Mouse (Mus musculus) left cerebral cortex, adult 8-10 months (tissue): Measurements from ENCODE around the gene Morf4l1. TPM values are rescaled to one million over a fixed set of nuclear protein-coding genes. Genes with fewer than 3 reads are reported as not detected.
A peak's percentile ranks its signal among the peaks of the same experiment; 100 is the strongest.
"Not testable (repeated sequence)": the region's sequence is repeated elsewhere in the genome, so short reads cannot be mapped to it uniquely, and the experiment has no call there.

Experiments used
- DNase-seq, 2 experiments: peaks; one replicate each; pipeline ENCODE4 v3.0.0; 2022; ENCODE audit warnings: low spot score in 2 of 2
- total RNA-seq, 4 experiments: library from RNA; stranded (reverse); gene quantifications; 2 replicates each; pipeline ENCODE4 v1.2.4; 2022

The Morf4l1 gene
- total RNA-seq, 4 experiments from 2014 or later: 436 to 462 (median 449) TPM

DNA sequence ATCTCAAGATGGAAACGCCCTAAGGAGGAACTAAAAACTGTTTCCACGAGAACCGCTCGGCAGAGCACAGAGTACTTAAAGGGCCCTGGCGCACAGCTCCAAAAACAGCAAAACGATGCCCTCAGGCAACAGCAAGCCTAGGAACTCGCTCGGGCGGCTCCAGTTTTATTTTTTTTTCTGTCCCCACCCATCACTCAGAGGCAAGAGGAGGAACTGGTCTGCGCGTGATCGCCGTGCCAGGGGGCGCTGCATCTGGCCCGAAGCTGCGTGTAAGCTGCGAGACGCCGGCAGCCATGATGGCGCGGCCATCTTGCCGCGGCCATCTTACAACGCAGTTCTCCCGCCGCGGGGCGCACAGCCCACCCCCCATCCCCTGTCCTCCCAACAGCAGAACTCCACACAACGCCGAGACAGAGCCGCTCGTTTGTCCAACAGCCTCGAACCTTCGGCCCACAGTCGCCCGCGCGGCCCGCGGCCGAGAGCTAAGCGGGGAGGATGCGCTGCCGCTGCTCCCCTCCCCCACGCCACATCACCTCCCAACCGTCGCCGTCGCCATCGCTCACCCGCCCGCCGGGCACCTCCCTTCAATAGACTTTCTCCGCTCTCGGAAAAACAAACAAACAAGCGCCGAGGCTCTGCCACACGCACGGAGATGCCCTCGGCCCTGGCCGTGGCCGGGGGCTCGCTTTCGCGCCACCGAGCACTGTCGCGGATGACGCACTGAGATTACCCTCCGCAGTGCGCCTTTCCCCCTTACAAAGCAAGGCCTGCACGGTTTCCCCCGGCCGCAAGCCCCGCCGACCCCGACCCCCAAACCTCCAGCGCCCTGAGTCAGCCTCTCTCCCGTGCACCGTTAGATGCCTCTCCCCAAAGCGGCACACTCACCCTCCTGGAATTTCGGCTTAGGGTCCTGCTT lies 665 bp downstream of the Morf4l1 start:
- peak; percentile 86 to 89 for DNase-seq

DNA sequence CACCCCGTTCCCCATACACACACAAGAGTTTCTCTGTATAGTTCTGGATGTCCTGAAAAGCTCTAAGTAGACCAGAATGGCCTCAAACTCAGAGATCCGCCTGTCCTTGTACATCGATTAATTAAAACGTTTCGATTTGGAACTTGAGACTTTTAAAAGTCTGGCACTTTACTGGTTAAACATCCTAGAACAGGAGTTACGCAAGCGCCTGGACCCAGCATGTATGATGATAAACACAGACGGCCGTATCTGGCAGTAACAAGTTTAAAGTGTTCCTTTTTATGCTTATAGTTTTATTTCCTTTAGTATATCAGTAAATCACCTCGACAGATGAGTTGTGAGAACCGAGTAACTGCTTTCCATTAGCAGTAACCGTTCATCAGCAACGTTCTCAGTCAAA lies 1.4 kb downstream of the Morf4l1 start:
- no peak for DNase-seq

DNA sequence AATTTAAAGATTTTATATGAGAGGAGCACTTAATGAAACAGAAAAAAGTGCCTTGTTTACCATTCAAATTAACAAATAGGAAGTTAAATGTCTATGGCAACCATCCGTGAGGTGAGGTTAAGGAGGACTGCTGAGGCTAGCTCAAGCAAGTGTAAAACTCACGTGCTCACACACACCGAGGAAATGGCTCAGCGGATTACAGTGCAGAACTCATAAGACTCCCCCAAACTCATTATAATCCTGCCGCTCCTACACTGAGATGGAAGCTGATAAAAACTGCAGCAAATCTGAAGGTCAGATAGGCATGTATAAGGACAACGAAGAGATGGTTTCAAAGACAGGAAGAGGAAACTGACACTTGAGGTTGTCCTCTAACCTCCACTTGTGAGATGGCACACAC lies 5.2 kb downstream of the Morf4l1 start:
- no peak for DNase-seq

DNA sequence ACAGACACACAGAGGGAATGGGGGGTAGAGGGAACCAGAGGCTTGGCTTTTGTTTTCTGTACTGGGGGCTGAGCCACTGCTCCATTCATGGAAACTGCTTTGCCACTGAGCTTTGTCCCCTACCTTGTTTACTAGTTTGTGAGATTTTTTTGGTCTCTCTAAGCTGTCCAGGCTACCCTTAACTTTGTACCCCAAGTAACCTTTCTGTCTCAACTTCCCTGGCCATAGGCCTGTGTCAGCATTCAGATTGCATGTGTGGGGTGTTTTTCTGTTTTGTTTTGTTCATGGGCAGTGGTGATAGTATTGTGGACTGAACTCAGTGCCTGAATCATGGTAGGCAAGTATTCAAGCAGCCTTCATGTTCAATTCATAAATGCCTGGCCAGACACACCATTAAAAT lies 6.3 kb downstream of the Morf4l1 start:
- no peak for DNase-seq

DNA sequence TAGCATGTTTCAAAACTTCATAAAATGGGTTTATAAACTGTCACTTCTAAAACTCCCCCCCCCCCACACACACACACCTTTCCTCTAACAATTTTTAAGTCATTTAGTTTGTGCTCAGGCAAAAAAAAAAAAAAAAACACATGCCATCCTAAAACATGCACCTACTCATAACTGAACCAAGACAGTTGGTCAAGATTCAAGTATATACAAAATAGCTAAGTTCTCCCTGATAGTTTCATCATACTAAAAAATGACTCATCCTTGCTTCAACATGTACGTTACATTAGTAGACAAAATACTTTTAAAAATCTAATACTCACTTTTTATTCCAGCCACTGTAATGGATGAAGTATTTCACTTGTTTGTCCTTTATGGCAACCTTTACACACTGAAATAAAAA lies 7.7 kb downstream of the Morf4l1 start:
- DNase-seq: no peak

DNA sequence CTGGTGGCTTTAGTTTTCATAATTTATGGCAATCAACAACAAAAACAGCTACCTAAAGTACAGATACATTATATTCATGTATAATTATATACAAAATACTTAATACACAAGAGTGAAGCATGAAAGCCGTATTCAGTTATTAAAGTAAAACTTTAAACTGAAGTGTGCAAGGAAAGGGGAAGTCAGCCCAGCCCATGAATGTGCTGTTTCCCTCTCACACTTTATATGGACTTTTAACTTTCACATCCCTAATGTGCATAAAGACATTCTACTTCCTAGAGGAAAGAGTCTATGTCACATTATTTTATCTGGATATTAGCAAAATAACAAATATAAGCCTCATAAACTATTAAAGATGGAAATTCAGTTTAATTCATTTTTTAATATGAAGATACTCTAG lies 9.1 kb downstream of the Morf4l1 start:
- DNase-seq: no peak

DNA sequence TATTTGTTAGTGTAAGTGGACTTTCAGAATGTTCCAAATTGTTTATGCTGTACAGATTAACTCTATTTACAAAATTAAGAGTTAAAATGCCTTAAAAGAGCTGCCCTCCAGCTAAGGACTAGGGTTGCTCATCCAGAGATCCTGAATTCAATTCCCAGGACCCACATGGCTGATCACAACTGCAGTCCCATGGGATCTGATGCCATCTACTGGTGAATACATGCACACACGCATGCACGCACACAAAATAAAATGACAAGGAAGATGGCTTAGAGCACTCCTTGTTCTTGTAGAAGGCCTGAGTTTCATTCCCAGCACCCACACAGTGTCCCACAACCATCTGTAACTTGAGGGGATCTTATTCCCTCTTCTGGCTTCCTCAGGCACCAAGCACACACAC lies 13.8 kb downstream of the Morf4l1 start:
- no peak for DNase-seq

DNA sequence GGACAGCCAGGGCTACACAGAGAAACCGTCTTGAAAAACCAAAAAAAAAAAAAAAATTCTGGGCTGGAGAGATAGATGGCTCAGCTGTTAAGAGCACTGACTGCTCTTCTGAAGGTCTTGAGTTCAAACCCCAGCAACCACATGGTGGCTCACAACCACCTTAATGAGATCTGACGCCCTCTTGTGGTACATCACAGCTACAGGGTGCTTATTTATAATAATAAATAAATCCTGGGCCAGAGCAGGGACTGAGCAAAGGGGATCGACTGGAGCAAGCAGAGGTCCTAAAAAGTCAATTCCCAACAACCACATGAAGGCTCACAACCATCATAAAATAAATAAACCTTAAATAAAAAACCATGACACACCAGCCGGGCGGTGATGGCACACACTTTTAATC lies 15.6 kb downstream of the Morf4l1 start:
- no peak for DNase-seq

DNA sequence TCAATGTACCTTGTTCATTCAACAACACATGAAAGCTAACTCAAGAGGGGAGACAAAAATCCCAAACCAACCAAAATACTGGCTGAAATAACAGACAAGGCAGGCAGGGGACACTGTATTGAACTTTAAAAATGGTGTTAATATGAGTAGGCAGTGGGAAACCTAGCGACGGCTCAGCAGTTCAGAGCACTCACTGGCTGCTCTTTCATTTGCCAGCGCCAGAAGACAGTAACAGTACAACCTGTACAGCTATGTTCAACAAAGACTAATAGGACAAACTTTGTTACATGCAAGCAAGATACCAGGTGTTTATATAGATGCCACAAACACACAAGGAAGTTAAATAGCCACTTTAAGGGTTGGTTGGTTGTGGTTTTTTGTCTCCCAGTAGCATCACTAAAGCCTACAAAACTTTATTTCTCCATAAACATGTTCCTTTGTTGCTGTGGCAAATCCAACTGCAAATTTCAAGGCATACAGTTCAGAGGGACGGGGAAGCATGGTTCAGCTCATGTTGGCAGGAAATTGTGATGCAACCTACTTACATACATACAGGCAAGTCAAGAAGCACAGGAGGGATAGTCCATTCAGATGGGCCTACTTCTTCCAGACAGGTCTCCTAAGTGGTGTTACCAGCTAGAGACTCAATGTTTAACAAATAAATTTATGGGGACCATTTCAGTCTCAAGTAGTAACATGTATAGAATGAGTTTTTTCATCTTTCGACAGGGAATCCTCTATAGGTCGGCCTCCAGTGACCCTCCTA lies 25.1 kb downstream of the Morf4l1 start:
- DNase-seq: no peak

DNA sequence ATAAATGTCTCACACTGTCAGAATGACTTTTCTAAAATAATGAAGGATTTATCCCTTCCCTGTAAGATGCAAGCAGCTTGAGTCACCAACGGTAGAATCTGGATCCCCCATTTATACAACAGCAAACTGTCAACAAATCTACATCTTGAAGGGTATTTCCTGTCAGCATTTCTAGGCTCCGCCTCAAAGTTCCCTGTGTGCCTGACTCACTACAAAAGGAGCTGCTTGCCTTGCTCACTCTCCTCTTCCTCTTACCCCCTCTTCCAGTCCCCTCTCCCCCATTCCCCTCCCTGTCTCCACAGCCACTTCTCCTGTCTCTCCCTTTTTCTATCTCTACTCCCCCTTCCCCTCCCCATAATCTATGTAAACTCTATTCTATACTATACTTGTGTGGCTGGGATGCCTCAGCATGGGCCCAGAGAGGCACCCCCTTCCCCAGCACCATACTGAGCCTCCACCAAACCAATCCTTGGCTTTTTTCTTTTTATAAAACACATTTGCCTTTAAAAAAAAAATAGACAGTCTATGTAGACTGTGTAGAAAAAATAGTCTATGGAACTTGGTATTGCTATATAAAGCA lies 26.6 kb downstream of the Morf4l1 start:
- DNase-seq: no peak

DNA sequence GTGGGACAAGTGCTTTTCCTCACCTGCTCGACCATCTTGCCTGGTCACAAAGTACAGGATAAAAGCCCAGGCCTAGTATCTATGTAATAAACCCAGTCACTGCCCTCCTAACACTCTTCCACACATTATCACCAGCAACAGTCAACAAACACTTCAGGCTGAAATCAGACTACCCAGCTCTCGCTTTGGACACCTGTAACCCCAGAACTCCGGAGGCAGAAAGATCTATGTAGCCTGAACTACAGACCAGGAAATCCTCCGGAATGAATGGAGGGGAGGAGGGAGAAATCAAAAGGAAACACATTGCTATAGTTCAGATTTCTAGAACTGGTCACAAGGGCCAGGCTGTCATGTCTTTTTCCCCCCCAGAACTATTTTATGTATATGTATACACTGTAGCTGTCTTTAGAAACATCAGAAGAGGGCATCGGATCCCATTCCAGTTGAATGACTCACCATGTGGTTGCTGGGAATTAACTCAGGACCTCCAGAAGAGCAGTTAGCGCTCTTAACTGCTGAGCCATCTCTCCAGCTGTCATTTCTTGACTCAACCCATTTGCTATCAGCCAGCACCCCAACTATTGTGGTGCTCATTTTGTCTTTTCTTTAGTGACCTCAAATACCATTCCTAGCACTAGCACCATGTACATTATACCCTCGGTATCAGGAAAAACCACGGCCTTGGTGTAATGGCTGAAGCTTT lies 29.7 kb downstream of the Morf4l1 start:
- no peak for DNase-seq

DNA sequence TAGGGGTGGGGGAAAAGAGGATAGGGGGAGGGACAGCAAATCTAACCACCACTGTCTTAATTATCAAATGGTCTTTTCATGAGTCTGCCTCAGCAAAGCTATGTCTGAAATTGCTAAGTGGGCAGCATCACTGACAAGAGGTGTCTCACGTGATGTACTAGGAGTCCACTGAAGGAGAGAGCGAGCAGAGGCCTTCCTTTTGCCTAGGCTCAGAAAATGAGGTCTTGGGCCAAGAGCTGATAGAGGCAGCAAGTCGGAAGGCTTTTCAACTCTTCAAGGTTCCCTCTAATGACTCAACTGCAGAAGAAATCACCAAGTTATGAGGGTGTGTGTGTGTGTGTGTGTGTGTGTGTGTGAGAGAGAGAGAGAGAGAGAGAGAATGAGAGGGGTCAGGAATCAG lies 30.4 kb downstream of the Morf4l1 start:
- DNase-seq: no peak

DNA sequence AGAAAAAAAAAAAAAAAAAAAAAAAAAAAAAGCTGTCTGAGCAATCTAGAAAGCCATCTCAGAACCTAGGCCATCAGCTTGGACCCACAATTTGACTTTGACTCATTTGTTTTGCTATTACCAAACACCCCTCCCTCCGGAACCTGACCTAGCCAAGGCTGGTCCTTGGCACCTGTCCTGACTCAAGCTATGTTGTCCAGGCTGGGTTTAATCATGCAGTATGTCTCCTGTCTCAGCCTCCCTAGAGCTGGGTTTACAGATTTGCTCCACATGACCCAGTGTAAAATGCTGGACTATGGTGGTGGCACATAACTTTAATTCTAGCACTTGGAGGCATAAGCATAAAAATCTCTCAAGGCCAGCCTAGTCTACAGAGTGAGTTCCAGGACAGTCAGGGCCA lies 31.6 kb downstream of the Morf4l1 start:
- no peak for DNase-seq

DNA sequence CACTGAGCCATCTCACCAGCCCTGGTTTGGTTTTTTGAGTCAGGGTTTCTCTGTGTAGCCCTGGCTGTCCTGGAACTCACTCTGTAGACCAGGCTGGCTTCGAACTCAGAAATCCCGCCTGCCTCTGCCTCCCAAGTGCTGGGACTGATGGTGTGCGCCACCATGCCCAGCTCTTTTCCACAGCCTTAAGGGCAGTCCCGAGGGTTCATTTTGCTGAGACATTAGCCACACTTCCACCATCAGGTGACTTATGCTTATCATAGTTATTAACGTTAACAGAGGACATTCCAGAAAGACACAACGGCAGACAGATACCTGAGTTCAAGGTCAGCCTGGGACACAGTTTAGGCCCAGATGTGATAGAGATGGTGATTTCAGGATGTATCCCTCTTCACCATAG lies 32.6 kb downstream of the Morf4l1 start:
- not testable (repeated sequence) for DNase-seq

DNA sequence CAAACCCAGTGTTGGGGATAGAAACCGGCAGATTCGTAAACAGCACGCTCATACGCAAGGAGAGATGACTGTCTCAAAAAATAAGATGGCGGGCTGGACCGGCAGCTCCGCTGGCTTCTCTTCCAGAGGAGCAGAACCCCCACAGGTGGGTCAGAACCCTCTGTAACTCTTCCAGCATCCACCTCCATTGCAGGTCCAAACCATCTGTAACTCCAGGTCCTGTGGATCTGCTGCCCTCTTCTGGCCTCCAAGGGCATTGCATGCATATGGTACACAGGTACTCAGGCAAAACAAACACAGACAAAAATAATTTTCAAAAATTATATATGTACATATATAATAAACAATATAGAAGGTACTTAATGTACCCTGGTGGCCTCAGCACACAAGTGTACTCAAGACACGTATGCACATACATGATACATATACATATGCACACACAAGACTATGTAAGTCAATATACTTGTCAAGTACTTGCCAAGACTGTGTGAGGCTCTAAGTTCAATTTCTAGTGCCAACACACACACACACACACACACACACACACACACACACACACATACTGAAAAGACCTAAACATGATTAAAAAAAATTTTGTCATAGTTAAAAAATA lies 37.6 kb downstream of the Morf4l1 start:
- DNase-seq: peak; percentile 25 to 45

DNA sequence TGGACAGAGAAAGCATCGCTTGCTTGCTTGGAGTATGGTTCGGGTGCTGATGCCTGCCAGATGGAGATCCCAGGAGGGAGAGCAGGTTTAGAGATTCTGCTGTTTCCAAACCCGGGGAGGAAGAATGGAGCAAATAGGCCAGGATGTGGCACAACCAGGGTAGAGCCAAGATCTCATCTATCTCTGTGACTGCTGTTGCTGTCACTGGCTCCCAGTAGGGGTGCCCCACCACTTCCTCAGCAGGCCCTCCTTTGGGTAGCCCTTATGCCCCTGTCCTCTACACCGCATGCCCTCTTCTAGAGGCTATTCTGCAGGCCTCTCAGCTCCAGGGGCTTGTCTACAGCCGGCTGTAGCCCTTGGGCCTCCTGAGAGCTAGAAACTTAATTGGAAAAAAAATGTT lies 38.4 kb downstream of the Morf4l1 start:
- DNase-seq: no peak

DNA sequence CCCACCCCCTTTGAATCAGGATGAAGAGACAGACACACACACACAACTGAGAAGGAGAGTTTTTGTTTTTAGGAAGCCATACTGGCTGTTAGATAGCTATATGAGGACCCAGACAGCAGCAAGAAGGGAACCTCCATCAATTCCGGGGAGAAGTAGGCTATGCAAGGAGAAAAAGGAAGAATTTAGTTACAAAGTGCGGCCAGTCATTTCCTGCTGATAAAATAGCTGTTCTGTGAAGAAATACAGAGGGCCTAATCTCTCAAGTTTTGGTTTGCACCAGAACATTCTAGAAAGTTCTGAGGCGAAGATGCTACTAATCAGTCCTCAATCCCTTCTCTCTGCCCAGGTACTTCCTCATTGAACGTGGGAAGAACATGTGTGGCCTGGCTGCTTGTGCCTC lies 39.2 kb downstream of the Morf4l1 start:
- DNase-seq: no peak

DNA sequence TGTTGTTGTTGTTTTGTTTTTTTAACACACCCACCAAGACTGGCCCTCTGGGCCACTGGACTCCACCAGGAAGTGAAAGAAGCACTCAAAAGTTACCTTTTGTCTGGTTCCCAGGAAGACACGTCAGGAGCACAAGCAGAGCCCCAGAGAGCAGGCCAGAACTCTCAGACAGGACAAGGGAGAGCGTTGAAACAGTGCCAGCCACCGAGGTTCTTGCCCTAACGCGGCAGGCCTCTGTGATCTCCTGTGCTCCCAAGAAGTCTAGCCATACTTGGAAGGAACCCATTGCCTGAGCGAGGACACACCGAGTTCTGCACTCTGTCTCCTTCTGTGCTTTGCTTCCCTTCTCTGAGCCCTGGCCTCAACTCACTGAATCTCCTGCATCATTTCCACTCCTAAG lies 44.4 kb downstream of the Morf4l1 start:
- no peak for DNase-seq

DNA sequence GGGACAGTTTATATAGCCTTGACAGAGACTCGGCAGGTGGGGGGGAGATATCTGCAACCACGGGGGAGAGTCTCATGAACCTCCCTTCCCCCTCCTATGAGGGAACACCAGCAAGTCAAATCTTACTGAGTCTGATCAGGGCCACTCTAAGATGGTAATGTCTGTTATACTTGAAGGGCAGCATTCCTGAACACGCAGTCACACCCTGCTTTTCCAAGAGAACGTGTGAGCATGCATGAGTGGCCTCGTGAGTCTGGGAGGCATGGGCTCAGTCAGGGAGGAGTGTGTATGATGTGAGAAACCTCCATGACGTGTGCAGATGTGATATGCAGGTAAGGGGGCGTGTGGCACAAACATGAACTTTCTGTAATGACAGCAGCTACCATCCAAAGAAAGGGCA lies 45.1 kb downstream of the Morf4l1 start:
- DNase-seq: no peak

DNA sequence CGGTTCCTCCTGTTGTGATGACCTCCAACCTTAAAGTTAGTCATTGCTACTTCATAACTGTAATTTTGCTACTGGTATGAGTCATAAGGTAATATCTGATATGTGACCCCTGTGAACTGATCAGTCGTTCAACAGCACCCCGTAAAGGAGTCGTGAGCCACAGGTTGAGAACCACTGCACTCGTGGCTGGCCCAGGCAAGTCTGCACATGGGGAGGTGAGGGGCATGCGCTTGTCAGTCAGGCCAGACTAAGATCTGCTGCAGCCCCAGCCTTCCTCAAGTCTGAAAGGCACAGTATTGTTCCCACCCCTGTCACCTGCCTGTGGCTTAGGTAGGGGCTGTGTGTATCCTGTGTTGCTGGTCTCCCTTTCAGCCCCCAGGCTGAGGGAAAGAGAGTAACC lies 45.8 kb downstream of the Morf4l1 start:
- DNase-seq: no peak

DNA sequence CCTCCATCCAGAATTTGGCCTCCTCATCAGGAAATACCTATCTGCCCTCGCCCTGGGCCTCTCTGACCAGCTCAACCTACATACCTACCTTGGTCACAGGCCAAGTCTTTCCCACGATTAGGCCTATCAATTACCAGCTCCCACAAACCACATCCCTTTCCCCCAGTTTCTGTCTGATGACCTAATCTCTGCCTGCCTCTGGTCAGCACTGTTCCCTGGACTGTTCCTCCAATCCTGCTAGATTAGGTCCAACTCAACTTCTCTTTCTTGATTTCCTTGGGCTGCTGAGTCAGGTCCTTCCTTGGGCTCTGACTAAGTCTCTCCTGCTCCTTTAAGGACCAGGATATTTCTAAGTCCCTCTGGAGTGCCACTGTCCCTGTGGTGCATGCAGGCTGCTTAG lies 47.2 kb downstream of the Morf4l1 start:
- no peak for DNase-seq
